Mouse (Mus musculus) spleen, adult 2 months (tissue): ENCODE measurements at regions not wholly inside any gene's neighbourhood (a gene's known extent, or its start where the extent isn't known, plus 50 kb on each side); places are given as distances from the start of the nearest gene placed in this dataset.

Source experiments
- DNase-seq, 2 experiments: peaks; one replicate each; pipeline versions ENCODE4 v3.0.0 to v3.0.0-alpha.2; 2012 to 2021; ENCODE audit warnings: low spot score in 2 of 2, low read depth in 1 of 2
- H3K27ac ChIP-seq: fragments of 200-500 bp; 2 replicates; pipeline ENCODE4 v1.5.1; 2012; ENCODE audit warnings: low read length, inconsistent platforms; ENCODE audit not compliant: insufficient read depth
- H3K27me3 ChIP-seq: fragments of 200-500 bp; 2 replicates; pipeline ENCODE4 v1.6.1; 2012; ENCODE audit warnings: mild to moderate bottlenecking, moderate library complexity, low read length, inconsistent platforms; ENCODE audit not compliant: control insufficient read depth, insufficient read depth
- H3K36me3 ChIP-seq: fragments of 200-500 bp; 2 replicates; pipeline ENCODE4 v1.6.1; 2012; ENCODE audit warnings: mild to moderate bottlenecking, low read length, inconsistent platforms; ENCODE audit not compliant: control insufficient read depth, insufficient read depth
- H3K4me1 ChIP-seq: fragments of 200-500 bp; 2 replicates; pipeline ENCODE4 v1.6.1; 2011; ENCODE audit warnings: inconsistent platforms; ENCODE audit not compliant: control insufficient read depth, insufficient read depth, insufficient read length
- H3K4me3 ChIP-seq: fragments of 200-500 bp; 2 replicates; pipeline ENCODE4 v1.5.1; 2011; ENCODE audit warnings: mild to moderate bottlenecking, inconsistent platforms; ENCODE audit not compliant: insufficient read depth, insufficient read length; ENCODE audit errors: extremely low read depth
- CTCF ChIP-seq: fragments of 200-500 bp; IDR thresholded peaks from 2 replicates; pipeline ENCODE4 v1.5.1; 2011; ENCODE audit warnings: mild to moderate bottlenecking, inconsistent platforms; ENCODE audit not compliant: insufficient read depth, insufficient read length, insufficient replicate concordance; ENCODE audit errors: extremely low read depth
- POLR2A ChIP-seq: fragments of 200-500 bp; IDR thresholded peaks from 2 replicates; pipeline ENCODE4 v1.6.1; 2011; ENCODE audit warnings: low read depth, low read length, inconsistent platforms
- WGBS: fragments of 180-500 bp; shearing (Covaris S2); methylation state at CpG from one replicate; pipeline ENCODE4 v1.1.7; 2018; 5-methylcytosine and 5-hydroxymethylcytosine counted together

DNA sequence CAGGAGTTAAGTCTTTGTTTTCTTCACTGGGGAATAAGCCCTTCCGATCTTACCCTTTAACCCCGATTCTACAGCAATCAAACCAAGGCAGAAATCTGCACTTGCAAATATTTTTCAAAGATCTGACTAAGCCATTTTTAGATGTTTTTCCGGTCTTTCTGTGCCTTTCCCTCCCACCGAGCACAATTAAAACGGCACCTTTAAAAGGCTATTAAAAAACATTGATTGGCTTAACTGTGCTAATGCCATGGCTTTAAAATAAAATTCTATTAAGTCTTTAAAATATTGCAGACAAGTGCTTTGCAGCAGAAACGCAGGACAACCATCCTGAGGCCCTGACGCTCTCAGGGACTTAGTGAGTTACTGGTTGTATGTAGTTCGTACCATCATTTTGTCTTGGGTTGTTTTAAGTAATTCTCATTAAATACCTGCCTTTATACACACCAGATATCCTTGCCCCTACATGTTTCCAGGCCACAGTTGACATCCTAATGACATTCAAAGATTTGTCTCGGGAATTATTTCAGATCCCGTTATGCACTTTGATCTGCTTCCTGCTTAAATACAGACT, 197.6 kb upstream of the Hnrnpa3 start:
- H3K27ac ChIP-seq: no peak overlapping the region
- H3K27me3 ChIP-seq: no peaks in the 10 kb centered on the region
- H3K4me3 ChIP-seq: no peak overlapping the region
- H3K36me3 ChIP-seq: no peaks in the 10 kb centered on the region
- TF ChIP-seq POLR2A: no peak
- TF ChIP-seq CTCF: no peak
- H3K4me1 ChIP-seq: peaks cover 2% of the 10 kb centered on the region; the same call in 1 of the 2 replicates
- no peak for DNase-seq
- WGBS: 92% methylated on average over 10 of the region's 10 CpGs

DNA sequence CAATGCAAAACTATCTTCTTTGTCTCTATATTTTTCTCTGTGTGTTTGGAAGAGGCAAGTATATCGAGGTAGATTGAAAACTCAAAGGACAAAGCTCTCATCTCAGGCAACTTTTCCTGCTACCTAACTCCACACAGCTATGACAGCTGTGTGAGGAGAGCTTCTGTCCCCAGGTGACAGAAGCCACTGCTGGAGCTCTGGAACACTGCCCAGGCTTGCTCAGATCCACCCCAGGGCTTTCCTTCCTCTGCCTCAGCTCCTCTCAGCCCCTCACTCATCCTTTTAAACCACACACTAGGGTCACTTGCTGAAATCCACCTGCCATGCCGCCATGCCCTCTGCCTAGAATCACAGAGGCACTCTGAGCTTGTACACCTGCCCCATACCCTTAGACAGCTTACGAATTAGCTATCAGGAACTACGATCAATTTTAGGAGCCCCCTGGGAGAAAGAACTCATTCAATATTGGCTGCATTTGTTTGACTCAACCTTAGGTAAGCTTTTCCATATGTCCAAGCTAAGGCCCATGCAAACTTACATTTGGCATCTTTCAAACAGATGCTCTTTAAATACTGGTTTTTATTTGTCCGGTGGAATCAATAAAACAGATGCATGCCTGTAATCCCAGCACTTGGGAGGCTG, 196.9 kb upstream of the Hnrnpa3 start:
- Histone ChIP-seq H3K4me3 (no peak overlapping the region), H3K27me3 (no peaks in the 10 kb centered on the region), H3K27ac (no peak overlapping the region), H3K4me1 (peaks cover 2% of the 10 kb centered on the region; the same call in 1 of the 2 replicates), H3K36me3 (no peaks in the 10 kb centered on the region)
- DNase-seq: no peak
- 91% methylated on average over 5 of the region's 5 CpGs for WGBS
- TF ChIP-seq POLR2A (no peak), CTCF (no peak)

DNA sequence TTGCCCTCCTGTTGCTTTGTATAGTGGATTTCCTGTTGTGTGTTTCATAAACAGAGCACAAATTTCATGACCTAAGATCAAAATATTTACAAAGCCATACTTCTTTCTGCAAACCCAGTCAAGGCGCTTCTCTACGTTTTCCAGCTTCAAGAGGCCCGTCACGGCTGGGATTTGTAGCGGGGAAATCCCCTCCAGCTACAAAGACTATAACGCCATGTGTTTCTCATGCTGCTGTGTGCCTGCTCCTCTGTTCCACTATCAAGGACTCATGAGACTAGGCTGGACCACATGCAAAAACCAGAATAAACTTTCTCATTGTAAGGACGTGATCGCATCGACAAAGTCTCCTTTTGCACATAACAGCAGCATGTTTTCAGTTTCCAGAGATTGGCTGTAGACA, 196.0 kb upstream of the Hnrnpa3 start:
- H3K36me3 ChIP-seq: no peaks in the 10 kb centered on the region
- H3K27me3 ChIP-seq: no peaks in the 10 kb centered on the region
- H3K4me1 ChIP-seq: peaks cover 2% of the 10 kb centered on the region; the same call in 1 of the 2 replicates
- DNase-seq: no peak
- WGBS: 81% methylated on average over 9 of the region's 9 CpGs
- H3K27ac ChIP-seq: no peak overlapping the region
- TF ChIP-seq POLR2A: no peak
- no peak for TF ChIP-seq CTCF
- H3K4me3 ChIP-seq: no peak overlapping the region

DNA sequence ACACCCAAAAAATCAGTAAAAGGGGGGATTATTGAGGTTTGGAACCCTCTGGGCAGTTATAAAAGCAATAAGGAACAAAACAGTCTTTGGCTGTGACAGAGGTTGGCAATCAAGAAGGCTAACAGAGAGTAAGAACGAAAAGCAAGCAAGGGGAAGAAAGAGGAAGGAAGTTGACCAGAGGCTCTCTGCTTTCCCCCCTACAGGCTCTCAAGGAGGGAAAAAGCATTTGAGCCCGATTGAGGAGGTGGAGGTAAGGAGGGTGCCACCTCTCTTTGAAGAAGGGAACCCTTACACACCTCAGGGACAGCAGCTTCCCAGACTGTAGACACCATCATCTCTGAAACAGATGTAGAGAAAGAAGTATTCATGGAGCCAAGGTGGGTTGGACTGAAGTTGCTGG, 194.6 kb upstream of the Hnrnpa3 start:
- no peak overlapping the region for H3K27ac ChIP-seq
- 8% methylated on average over 2 of the region's 2 CpGs for WGBS
- no peaks in the 10 kb centered on the region for H3K27me3 ChIP-seq
- H3K36me3 ChIP-seq: no peaks in the 10 kb centered on the region
- H3K4me3 ChIP-seq: no peak overlapping the region
- TF ChIP-seq POLR2A (no peak), CTCF (no peak)
- no peak for DNase-seq
- peaks cover 2% of the 10 kb centered on the region; the same call in 1 of the 2 replicates for H3K4me1 ChIP-seq

DNA sequence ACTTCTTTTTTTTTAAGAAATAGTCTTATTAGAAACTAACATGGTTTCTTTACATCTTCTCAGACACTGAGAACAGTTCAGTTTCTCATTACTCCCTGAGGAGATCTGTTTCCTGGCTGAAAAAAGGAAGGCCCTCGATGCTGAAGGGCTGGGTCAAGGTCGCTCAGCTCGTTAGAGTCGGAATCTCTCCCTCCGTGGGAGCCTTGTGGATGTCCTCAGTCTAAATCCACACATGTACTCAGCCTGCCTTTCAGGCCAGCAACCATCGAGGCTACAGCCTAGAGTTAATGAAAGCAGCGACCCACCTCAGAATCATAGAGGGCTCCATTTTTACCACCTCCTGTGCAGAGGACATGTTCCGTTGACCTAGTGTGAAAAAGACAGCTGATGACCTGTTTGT, 190.2 kb upstream of the Hnrnpa3 start:
- Histone ChIP-seq H3K27me3 (no peaks in the 10 kb centered on the region), H3K4me3 (no peak overlapping the region), H3K36me3 (no peaks in the 10 kb centered on the region), H3K27ac (no peak overlapping the region), H3K4me1 (peaks cover 6% of the 10 kb centered on the region; the same call in 1 of the 2 replicates)
- WGBS: 77% methylated on average over 8 of the region's 8 CpGs
- no peak for DNase-seq
- TF ChIP-seq CTCF: no peak

DNA sequence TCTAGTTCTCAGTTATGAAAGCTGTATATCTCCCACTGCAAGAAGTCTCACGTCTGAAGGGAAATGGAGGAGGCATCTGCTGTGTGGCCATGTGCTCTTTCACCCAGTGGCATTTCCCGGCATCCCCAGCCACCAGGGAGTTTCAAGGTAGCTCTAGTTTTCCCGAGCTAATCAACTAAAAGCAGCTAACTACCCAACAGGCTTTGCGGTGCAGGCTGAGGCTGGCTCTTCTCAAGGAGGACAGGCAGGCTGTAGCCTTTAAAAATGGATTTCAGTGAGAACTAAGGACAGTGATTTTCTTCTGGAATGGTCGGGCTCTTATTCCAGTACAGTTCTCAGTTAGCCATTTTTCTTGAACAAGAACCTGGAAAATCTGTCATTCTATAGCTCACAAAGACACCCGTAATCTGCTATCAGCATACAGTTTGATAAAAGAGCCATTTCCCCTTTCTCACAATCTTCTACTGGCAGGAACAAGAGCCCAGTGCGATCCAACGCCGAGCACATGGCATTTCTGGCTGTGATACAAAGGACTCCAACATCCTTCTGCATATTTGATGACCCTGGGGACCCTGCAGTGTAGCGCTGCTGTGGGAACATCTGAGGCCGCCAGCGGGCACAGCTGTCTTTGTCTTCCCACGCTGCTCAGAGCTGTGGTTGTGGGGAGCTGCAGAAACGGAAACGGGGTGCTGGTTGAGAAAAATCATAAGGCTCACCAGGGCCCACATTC, 188.9 kb upstream of the Hnrnpa3 start:
- 5% methylated on average over 15 of the region's 15 CpGs for WGBS
- Histone ChIP-seq H3K27me3 (no peaks in the 10 kb centered on the region), H3K4me1 (peaks cover 4% of the 10 kb centered on the region; the same call in 1 of the 2 replicates), H3K4me3 (peak overlapping the region; percentile 27), H3K36me3 (no peaks in the 10 kb centered on the region), H3K27ac (no peak overlapping the region)
- TF ChIP-seq CTCF: no peak
- no peak for TF ChIP-seq POLR2A
- peak; percentile 17 to 42 for DNase-seq
